Mouse (Mus musculus) layer of hippocampus, postnatal 25 days (tissue): ENCODE results near the gene Hs2st1. TPM values are rescaled to one million over a fixed set of nuclear protein-coding genes. Genes with fewer than 3 reads are reported as not detected.

ENCODE experiments used
- DNase-seq, 2 experiments: peaks; one replicate each; pipeline ENCODE4 v3.0.0; 2022; ENCODE audit warnings: mixed read lengths in 2 of 2, low spot score in 1 of 2; ENCODE audit errors: extremely low spot score in 1 of 2
- total RNA-seq, 2 experiments: library from RNA; stranded (reverse); gene quantifications; 2 replicates each; pipeline ENCODE4 v1.2.3; 2021

Gene Hs2st1
- total RNA-seq, 2 experiments from 2014 or later: 40.1 to 47.9 TPM

GRCm38 (mm10) chr3:144589189-144589890 is 19.4 kb upstream of the Hs2st1 start:
- DNase-seq: no peak

GRCm38 (mm10) chr3:144586731-144587130 is 16.8 kb upstream of the Hs2st1 start:
- DNase-seq: no peak

GRCm38 (mm10) chr3:144584789-144585553 is 15.0 kb upstream of the Hs2st1 start:
- no peak for DNase-seq

DNA sequence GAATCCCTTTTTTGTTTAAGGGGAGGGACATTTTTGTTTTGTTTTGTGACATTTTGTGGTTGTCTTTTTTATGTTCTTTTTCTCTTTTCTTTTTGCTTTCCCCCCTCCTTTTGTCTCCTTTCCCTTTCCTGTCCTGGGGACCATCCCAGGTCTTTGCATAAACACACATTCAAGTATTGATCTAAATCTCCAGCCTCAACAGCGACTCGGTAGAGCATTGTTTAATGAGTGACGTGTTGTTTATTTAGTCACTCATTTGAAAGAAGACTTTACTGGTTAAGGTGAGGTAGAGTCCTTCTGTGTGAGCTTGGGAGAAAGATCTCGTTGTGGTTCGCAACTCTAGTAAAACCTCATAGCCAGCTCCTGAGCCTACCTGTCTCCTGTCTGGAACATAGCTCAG is 13.8 kb upstream of the Hs2st1 start:
- DNase-seq: no peak

GRCm38 (mm10) chr3:144582306-144582705 is 12.3 kb upstream of the Hs2st1 start:
- DNase-seq: no peak

GRCm38 (mm10) chr3:144581842-144582241 is 11.9 kb upstream of the Hs2st1 start:
- no peak for DNase-seq

- no peak for DNase-seq
Measured at GRCm38 (mm10) chr3:144580281-144580680, 10.3 kb upstream of the Hs2st1 start.

- no peak for DNase-seq
Measured at GRCm38 (mm10) chr3:144579796-144580195, 9.8 kb upstream of the Hs2st1 start.

- no peak for DNase-seq
Measured at GRCm38 (mm10) chr3:144578921-144579320, 8.9 kb upstream of the Hs2st1 start.

DNA sequence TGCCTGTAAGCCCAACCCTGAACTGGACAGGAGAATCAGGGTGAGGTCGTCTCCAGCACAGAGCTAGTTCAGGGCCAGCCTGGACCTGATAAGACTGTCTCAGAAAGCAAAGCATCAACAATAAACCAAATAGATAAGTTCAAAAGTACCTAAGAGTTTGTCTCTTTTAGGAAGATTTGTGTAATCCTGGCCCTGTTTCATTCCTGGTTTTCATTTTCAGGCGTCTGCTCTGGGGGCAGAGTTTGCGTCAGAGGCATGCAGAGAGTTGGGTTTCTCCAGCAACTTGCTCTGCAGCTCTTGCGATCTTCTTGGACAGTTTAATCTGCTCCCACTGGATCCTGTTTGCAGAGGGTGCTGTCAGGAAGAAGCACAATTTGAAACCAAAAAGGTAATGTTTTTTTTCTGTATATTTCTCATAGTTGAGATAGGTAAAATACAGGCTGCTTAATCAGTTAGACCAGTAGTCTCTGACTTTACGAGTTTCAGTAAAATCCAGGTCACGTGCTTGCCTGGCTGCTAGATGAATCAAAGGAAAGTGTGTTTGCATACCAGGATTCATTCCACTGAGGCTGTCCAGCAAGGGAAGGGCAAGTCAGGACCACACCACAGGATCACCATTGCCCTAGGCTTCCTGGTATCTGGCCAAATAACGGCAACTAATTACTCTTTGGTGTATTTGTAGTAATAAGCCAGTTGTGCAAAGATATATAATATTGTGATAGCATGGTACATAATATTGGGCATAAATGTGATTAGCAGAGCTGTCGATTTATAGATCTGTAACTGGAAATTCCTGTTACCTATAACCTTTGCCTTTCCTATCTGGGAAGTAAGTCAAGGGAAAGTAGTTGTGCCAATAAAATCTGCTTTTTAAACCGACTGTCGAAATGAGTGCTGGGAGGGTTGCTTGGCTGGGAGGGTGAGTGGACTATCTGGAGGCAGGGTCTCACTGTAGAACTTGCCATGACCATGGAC is 7.7 kb upstream of the Hs2st1 start:
- DNase-seq: no peak

- no peak for DNase-seq
Measured at GRCm38 (mm10) chr3:144574256-144574655, 4.3 kb upstream of the Hs2st1 start.

- DNase-seq: no peak
Measured at GRCm38 (mm10) chr3:144570816-144571487, 971 bp upstream of the Hs2st1 start.

DNA sequence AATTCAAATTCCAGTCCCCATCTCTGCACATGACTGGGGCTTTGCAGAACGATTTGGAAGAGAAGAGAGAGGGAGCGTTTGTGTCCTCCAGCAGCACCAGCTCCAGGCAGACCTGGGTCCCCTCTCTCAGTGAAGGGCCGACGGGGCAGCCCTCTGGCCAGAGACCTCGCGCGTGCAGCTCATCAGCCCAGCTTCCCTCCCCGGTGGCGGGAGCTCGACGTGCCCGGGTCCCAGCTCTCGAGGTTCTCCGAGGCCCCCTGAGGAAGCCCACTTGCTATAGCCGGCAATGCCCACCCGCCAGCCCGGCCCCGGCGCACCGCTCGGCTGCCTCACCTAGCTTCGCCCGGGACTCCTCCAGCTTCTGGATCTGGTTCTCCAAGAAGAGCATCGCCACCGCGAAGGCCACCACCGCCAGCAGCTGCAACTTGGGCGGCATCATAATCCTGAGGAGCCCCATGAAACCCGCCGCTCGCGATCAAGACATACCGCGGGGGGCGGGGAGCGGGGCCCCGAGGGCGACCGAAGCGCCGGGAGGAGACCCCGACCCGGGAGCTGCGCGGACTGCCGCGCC is 495 bp downstream of the Hs2st1 start:
- peak in 1 of 2 experiments; percentile 25 for DNase-seq

DNA sequence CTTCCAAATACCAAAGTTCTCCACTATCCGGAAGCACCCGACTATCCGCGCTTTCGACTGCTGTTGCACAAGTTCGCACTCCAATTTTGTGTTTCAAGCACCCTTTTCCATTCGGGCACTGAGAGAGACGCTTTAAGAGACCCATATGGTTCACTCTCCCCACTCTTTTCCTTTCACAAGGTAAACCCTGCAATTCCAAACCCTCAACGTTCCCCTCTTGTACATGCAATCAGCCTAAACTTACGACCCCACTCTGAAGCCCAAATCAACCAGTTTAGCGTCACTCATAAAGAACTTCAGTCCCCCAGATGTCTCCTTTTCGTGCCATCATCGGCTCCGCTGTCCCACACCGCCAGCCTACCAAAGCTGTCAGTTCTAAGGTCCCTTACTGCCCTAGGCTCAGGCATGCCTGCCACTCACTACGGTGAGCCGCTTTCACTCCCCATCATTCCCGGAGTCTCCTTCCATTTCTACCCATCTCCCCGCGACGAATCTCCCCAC is 1.1 kb downstream of the Hs2st1 start:
- no peak for DNase-seq

GRCm38 (mm10) chr3:144565212-144565611 is 4.8 kb downstream of the Hs2st1 start:
- DNase-seq: no peak

DNA sequence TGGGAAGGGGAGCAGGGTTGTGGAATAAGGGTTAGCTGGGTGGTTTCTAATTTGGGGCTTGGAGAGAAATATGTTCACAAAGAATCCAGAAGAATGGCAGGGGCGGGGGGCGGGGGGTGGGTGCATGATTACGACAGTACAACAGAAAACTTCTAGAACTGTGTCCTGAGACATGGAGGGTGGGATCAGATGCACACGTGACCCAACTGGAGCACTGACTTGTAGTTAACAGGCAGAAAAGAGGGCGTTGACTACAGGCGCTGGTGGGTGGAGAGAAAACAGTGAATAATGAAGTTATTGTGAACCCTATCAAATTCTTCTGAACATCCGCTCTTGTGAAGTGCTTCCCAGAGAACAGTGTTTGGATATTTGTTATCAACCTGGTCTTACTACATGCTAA is 6.1 kb downstream of the Hs2st1 start:
- DNase-seq: no peak

DNA sequence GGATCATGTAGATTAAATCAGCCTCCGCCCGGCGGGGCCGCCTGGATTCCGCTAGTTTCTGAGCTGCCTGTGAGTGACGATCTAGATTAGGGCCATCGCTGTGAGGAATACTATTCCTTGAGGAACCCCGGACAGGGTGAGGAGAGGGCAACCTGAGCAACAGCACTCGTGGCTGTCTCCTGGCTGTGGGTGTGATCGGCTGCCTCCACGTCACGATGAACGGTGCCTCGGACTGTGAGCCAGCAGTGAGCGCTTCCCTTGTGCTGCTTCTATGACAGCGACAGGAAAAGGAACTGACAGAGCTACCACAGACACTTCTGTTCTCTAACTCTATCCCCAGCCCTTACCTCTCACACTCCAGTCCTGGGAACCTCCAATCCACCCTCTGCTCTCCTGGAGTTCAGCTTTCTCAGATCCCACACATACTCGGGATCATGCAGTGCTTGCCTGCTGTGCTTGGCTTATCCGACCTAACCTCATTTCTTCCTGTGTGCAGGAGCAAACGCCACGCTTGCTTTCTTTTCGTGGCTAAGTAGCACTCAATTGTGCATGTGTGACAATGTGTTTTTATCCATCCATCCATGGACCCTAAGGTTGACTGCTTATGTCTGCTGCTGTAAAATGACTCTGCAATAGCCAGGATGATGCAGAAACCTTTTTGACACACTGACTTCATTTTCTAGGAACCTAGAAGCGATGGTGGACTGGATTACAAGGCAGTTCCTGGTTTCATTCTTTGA is 8.3 kb downstream of the Hs2st1 start:
- DNase-seq: no peak

DNA sequence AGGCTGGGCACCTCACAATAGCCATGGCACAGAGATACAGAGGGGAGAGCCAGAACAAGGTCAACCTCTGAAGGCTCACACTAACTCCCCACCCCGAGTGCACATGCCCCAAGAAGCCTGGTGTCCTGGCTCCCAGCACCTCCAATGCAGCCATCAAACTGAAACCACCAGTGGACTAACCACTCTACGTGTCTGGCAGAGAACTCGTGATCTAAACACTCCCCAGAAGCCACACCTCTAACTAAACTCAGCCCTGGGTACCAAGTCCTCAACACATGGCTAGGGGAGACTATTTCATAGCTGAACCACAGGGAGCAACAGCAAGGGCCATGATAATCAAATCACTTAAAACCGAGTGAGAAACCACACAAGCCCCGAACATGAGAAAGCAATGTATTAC is 11.7 kb downstream of the Hs2st1 start:
- no peak for DNase-seq
